25 mouse cellular contexts compared by ENCODE assay signal in genomic region chr3:125675211-125675896, GRCm38 (mm10).
DNase-seq lines count a peak whose midpoint lies in the region; ATAC-seq and TF ChIP-seq lines count a peak whose summit lies in the region.
"Had no signal": no experiment of that assay in that cellular context is flagged by ENCODE, and none has a peak within 500 bp of the region (broad histone marks: within the 10 kb centered on the region; RNA-seq: fewer than 3 reads in every experiment).

No protein-coding gene starts in this region.

- H3K36me3 ChIP-seq in C2C12 (ENCODE audit: control insufficient read depth, insufficient read depth) (no peaks in the 10 kb centered on the region), myocyte (ENCODE audit: control insufficient read depth, insufficient read depth) (no peaks in the 10 kb centered on the region)
- H3K36me3 ChIP-seq: embryonic facial prominence, embryonic 13.5 days; embryonic facial prominence, embryonic 15.5 days; forebrain, embryonic 15.5 days; G1E had no signal

- H3K79me2 ChIP-seq in C2C12 (ENCODE audit: control insufficient read depth, insufficient read depth) (no peaks in the 10 kb centered on the region), myocyte (ENCODE audit: control insufficient read depth, insufficient read depth) (no peaks in the 10 kb centered on the region)

- TF ChIP-seq CTCF in C2C12 (IDR thresholded peaks at IDR 0.05; ENCODE audit: control insufficient read depth, insufficient read depth, insufficient read length) (no peak), Patski (IDR thresholded peaks at IDR 0.05) (no peak)

- peak; percentile 64 for ATAC-seq in Patski
- ATAC-seq: CD4-positive, CD25-positive, alpha-beta regulatory T cell, adult 4 months; forebrain, embryonic 13.5 days; forebrain, embryonic 15.5 days; forebrain, postnatal 0 days had no signal

- H3K79me3 ChIP-seq in C2C12 (ENCODE audit: low read depth): no peaks in the 10 kb centered on the region

- no peaks in the 10 kb centered on the region for H3K27me3 ChIP-seq in C2C12 (ENCODE audit: control insufficient read depth, insufficient read depth, insufficient read length)
- H3K27me3 ChIP-seq in Patski: no peaks in the 10 kb centered on the region
- no peaks in the 10 kb centered on the region for H3K27me3 ChIP-seq in myocyte (ENCODE audit: control insufficient read depth, insufficient read depth, insufficient read length)
- H3K27me3 ChIP-seq: CH12.LX; embryonic facial prominence, embryonic 13.5 days; embryonic facial prominence, embryonic 15.5 days; forebrain, embryonic 13.5 days; forebrain, embryonic 15.5 days had no signal

- H3K4me3 ChIP-seq in C2C12 (ENCODE audit: insufficient read depth, poor library complexity, severe bottlenecking) (no peak overlapping the region), myocyte (no peak overlapping the region)
- H3K4me3 ChIP-seq: embryonic facial prominence, embryonic 13.5 days; embryonic facial prominence, embryonic 15.5 days; forebrain, embryonic 13.5 days; forebrain, embryonic 15.5 days had no signal

- POLR2A ChIA-PET in Patski (lab: Charles Lee): no interaction called here

- peak; percentile 8 for DNase-seq in 3T3-L1 (ENCODE audit: low read depth, low spot score)
- no peak for DNase-seq in Patski (ENCODE audit: low read depth, low spot score)
- no peak for DNase-seq in layer of hippocampus, adult 18-20 months (ENCODE audit: low spot score in 2 of 2)
- no peak for DNase-seq in kidney, postnatal 4 days
- no peak for DNase-seq in left cerebral cortex, adult 9 months (ENCODE audit: low spot score in 2 of 2)
- DNase-seq: adrenal gland, adult 2 months; adrenal gland, postnatal 10 days; adrenal gland, postnatal 25 days; cerebellum, adult 11 months; cerebellum, adult 18-20 months; cerebellum, adult 8-10 months; cerebellum, adult 9-11 months; cerebellum, postnatal 14 days; cerebellum, postnatal 36 days; embryo, embryonic 11 days; forebrain, postnatal 0 days had no signal

- in situ Hi-C loops in Patski (cut with MboI; ENCODE audit: low pct_unique_long_range_greater_than_20kb): no loop called here

- no peak for TF ChIP-seq POLR2A in myocyte (IDR thresholded peaks at IDR 0.05; ENCODE audit: insufficient read length, low read depth)

- CTCF ChIA-PET in Patski (lab: Charles Lee): interaction anchor here (2.6 kb wide), 1 partner anchor 12 kb away, joined by 7 read pairs; no protein-coding TSS in a partner anchor

- H3K4me2 ChIP-seq in myocyte (ENCODE audit: low read depth): peak overlapping the region; percentile 59
- H3K4me2 ChIP-seq: embryonic facial prominence, embryonic 13.5 days; embryonic facial prominence, embryonic 15.5 days; forebrain, embryonic 13.5 days; forebrain, embryonic 15.5 days had no signal

- H3ac ChIP-seq in C2C12 (ENCODE audit: control insufficient read depth, insufficient read length, low read depth) (no peak overlapping the region), myocyte (ENCODE audit: control insufficient read depth, insufficient read length) (no peak overlapping the region)

TF ChIP-seq in C2C12, 6 proteins besides CTCF, POLR2A, EP300 and RAD21:
- TF ChIP-seq CEBPB (IDR thresholded peaks at IDR 0.05; ENCODE audit: low read depth): peak; percentile 21
- no peak for TF ChIP-seq MYOD1 (IDR thresholded peaks at IDR 0.05; ENCODE audit: control insufficient read depth, insufficient read length, low read depth)
- TF ChIP-seq MAX (IDR thresholded peaks at IDR 0.05): peak; percentile 53
- TF ChIP-seq USF1 (IDR thresholded peaks at IDR 0.05; ENCODE audit: low read depth): peak; percentile 96
- peak; percentile 72 for TF ChIP-seq FOSL1 (IDR thresholded peaks at IDR 0.05; ENCODE audit: insufficient read depth, low read length, poor library complexity, severe bottlenecking)
- TF ChIP-seq MYOG (IDR thresholded peaks at IDR 0.05; ENCODE audit: control insufficient read depth, extremely low read depth, insufficient read length): no peak

TF ChIP-seq in myocyte, 11 proteins besides CTCF, POLR2A, EP300 and RAD21:
- TF ChIP-seq SRF (IDR thresholded peaks at IDR 0.05; ENCODE audit: control insufficient read depth, insufficient read length, low read depth): no peak
- TF ChIP-seq USF1 (IDR thresholded peaks at IDR 0.05; ENCODE audit: low read depth): peak; percentile 90
